Mouse (Mus musculus) liver, adult 2 months (tissue): ENCODE results near the gene Gm10644.

Experiments used
- CTCF ChIP-seq: fragments of 200-500 bp; IDR thresholded peaks from 2 replicates; pipeline ENCODE4 v1.5.1; 2011; ENCODE audit warnings: low read depth, low read length, control low read depth
- POLR2A ChIP-seq: fragments of 200-500 bp; IDR thresholded peaks from 2 replicates; pipeline ENCODE4 v1.6.1; 2011; ENCODE audit warnings: low read length, control low read depth; ENCODE audit not compliant: insufficient read depth; ENCODE audit errors: extremely low read depth

DNA sequence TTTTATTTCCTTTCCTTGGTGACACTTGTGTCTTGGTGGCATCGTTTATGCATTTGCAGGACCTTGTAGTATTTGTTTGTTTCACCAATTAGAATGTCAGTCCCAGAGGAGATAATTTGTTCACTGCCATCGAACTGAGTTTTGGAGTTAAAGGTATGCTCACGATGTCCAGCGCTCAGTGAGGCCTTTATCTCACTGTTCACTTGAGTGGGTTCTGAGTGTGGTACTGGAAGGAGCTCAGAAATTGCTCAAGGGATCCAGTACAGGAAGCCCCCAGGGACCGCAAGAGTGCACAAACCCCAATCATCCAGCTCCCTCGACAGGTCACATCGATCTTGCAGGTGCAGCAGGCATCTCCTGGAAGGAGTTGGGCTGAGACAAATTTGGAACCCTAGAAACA is 58.5 kb downstream of the Gm10644 start:
- TF ChIP-seq CTCF (no peak), POLR2A (no peak)
